Mouse (Mus musculus) activated CD4-positive, CD25-positive, alpha-beta regulatory T cell, adult 9 weeks (primary cell): ENCODE measurements around the gene Tpp1. TPM values are rescaled to one million over a fixed set of nuclear protein-coding genes. Genes with fewer than 3 reads are reported as not detected.

Experiments
- polyA plus RNA-seq: library from polyadenylated mRNA; unstranded; fragments of 100-300 nt; shearing (Covaris generic); gene quantifications from one replicate; pipeline ENCODE4 v1.2.1, GENCODE M21; 2017

Gene Tpp1
- 127 TPM for polyA plus RNA-seq

DNA sequence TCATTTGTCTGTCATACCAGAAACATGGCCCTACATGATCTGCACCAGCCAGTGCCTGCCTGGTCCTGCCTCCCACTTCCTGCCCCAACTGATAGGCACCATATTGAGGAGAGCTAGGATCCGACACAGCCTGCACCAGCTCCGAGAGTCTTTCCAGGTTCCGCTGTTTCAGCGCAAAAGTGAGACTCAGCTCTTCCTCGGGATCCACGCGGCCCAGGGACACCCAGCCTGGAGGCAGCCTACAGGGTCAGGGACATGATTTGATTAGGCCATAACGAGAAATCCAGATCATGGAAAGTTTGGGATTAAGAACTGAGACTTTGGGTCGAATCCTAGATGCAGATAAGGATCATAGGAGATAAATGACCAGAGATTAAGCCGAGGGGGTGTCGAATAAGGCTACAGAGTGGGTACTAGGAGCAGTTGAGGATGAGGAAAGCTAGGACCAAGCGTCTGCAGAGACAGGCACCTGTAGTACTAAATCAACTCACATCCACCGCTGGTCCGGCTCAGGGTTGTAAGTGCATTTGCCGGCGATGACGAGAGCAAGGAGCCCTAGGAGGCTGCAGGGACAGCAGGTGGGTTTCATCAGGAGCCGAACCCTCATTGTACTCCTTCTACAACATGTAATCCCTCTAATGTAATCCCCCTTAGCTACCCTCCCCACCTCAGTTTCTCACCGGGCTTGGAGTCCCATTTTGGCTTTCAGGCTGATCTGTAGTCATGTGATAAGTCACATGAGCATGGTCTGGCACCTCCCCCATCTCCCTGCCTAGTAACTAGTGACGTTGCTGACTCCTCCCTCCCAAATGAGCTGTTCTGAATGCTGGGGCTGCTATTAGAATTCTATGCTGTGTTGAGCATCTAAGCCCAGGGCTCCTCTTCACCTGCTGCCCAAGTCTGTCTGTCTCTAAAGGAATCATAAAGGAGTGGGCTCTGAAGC is at the start of gene Tpp1:
Gene Tpp1, minus strand, starts transcription at position 745 of the 943 bp plus-strand sequence.

DNA sequence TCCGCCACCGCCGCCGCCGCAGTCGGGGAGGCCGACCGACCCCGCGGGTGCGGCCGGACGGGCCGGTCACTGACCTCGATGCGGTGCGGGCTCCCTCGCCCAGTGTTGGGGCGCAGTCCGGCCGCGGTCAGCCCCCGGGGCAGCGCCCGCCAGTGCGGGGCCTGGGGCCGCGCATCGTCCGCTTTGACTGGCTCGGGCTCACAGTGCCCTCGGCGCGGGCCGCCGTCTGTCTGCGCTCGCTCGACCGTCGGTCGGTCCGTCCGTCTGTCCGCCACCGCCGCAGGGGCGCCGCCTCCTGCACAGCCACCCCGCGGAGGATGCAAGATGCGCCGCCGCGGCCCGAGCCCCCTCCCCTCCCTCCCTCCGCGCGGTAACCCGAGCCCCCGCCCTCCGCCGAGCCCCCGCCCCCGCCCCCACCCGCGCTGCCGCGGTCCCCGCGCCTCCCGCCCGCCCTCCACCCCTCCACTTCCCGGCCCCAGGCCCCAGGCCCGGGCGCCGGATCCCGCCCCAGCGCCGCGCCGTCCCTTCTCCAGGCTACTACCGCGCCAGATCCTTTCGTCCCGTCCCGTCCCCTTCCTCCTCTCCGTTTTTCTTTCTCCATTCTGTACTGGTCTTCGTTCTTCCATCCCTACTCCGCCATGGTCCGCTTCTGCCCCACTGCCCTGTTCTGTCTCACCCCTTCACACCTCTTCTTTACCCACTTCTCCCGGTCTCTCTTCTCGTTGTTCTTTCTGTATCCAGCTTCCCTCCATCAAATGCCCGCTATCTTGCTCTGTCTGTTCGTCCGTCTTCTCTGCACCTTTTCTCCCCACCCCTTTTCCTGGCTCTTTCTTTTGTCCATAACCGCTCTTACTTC is 35.5 kb upstream of the Tpp1 start, which contains the start of gene Dchs1:
Gene Dchs1, minus strand, starts transcription at position 370 of the 856 bp plus-strand sequence.

DNA sequence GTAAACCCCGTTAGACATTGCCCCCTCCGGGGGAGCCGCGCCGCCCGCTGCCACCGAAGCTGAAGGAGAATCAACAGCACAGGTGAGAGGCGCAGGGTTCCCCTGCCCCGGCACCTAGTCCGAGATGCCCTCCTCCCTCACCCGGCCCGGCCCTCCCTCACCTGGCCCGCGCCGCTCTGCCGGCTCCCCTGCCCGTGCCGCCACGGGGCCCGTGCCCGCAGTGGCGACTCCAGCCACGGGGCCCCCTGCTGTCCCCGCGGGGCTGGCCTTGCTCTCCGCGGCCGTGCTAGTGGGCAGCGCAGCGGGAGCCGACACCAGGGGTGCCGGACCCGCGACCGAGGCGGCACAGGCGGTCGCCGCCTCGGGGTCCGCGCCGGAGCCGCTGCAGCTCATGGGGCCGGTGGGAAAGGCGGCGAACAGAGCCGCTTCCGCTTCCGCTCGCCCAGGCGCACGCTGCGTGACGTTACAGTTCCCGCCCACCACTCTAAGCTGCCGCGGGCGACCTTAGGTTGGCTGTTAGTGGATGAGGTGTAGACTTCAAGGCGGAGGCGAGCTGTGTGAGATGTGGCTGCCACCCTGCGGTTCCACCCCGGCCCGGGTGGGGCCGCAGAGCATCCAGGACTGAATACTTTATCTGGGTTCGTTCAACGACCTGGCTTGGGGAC is 8.0 kb downstream of the Tpp1 start, which contains the start of gene Taf10:
Gene Taf10, minus strand, starts transcription at position 436 of the 665 bp plus-strand sequence.

DNA sequence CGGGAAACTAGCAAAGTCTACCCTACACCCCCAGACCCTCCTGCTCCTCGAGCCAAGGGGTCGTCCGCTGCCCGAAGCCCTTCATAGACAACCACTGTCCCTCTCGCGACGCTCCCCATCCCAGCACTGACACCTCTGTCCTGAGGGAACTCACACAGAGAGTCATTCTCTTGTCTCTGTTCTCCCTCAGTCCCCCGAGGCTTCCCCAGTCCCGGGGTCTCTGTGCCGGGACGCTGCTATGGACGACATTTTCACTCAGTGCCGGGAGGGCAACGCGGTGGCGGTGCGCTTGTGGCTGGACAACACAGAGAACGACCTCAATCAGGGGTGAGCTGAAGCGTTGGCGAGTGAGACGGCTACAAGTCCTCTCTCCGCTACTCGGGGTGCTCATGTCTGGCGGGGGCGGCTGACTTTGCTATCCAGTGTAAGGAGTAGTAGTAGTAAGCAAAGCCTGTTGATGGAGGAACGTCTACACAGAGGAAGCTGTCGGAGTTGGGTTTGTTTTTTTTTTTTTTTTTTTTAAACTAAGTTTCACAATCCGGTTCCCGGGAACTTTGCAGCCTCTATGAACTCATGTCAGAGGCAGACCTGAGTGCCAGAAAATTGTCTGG is 15.0 kb downstream of the Tpp1 start, which contains the start of gene Rrp8:
Gene Rrp8, minus strand, starts transcription at position 475 of the 611 bp plus-strand sequence.

DNA sequence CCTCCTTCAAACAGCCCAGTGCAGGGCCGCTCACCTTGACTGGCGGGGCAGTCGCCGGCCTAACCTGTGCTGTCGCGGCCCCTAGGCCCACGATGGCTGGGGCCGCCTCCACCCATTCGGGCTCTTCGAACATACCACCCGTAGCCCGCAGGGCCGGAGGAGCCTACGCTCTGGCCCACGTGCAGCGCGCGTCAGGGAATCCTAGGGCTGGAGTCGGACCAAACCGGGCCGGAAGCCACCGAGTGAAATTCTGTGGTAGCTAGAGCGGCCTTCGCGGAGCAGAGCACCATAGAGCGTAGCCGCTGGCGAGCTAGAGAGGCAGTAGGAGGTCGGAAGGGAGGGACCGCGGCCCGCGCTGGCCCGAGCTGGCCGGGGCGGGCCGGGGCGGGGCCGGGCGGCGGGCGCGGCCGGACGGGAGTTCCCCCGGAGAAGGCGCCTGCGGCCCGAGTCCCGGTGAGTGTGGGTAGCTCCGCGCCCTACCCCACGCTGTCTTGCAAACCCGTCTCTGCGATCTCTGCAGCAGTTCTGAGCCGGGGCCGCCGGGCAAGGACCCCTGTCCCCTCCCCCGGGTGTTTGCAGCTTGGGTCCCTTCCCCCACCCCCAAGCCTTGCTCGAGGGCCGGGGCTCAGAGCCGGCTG is 15.7 kb downstream of the Tpp1 start, which contains the start of gene Ilk:
Gene Ilk, plus strand, starts transcription at position 329 of the 638 bp plus-strand sequence.

Other genes starting within 250 kb of the Tpp1 start
- 48.2 TPM for gene Smpd1, start 197.9 kb downstream of the Tpp1 start, polyA plus RNA-seq
- gene Apbb1, start 170.6 kb downstream of the Tpp1 start, polyA plus RNA-seq: 7.1 TPM
- gene Hpx, start 152.1 kb downstream of the Tpp1 start, polyA plus RNA-seq: not detected
- gene Trim3, start 118.7 kb downstream of the Tpp1 start, polyA plus RNA-seq: 2.4 TPM
- gene Timm10b, start 112.2 kb downstream of the Tpp1 start, polyA plus RNA-seq: 218 TPM
- gene Arfip2, start 111.8 kb downstream of the Tpp1 start, polyA plus RNA-seq: 25.1 TPM
- gene Gm45799, start 111.7 kb downstream of the Tpp1 start, polyA plus RNA-seq: 11.4 TPM
- gene Dnhd1, start 101.4 kb downstream of the Tpp1 start, polyA plus RNA-seq: 2.2 TPM
- gene Ilk, start 15.6 kb downstream of the Tpp1 start, polyA plus RNA-seq: 215 TPM
- gene Rrp8, start 14.8 kb downstream of the Tpp1 start, polyA plus RNA-seq: 37.0 TPM
- 18.6 TPM for gene Taf10, start 7.9 kb downstream of the Tpp1 start, polyA plus RNA-seq
- gene Dchs1, start 35.4 kb upstream of the Tpp1 start, polyA plus RNA-seq: not detected
- 160 TPM for gene Mrpl17, start 58.9 kb upstream of the Tpp1 start, polyA plus RNA-seq
- 369 TPM for gene Gm4070, start 201.7 kb upstream of the Tpp1 start, polyA plus RNA-seq